ENCODE assay signal across 10 mouse cellular contexts in genomic region chr1:179548220-179548619, GRCm38 (mm10). TPM values are rescaled to one million over a fixed set of nuclear protein-coding genes. Genes with fewer than 3 reads are reported as not detected.
DNase-seq lines count a peak whose midpoint lies in the region; ATAC-seq and TF ChIP-seq lines count a peak whose summit lies in the region.
"Had no signal": no experiment of that assay in that cellular context is flagged by ENCODE, and none has a peak within 500 bp of the region (broad histone marks: within the 10 kb centered on the region; RNA-seq: fewer than 3 reads in every experiment).

No protein-coding gene starts in this region.

- H3K4me2 ChIP-seq in liver, embryonic 13.5 days = peak overlapping the region; percentile 75

- peaks cover 73% of the 10 kb centered on the region for H3K4me1 ChIP-seq in liver, embryonic 13.5 days (replicated peaks)

- no peak for ATAC-seq in liver, embryonic 13.5 days (ENCODE audit: low read depth)
- ATAC-seq: Patski had no signal

- peak overlapping the region; percentile 92 for H3K9ac ChIP-seq in liver, embryonic 13.5 days

- H3K27ac ChIP-seq in gastrocnemius, adult 2 months = peak overlapping the region; percentile 99
- peak overlapping the region; percentile 96 for H3K27ac ChIP-seq in liver, embryonic 13.5 days

- no peaks in the 10 kb centered on the region for H3K9me3 ChIP-seq in liver, embryonic 13.5 days (replicated peaks)

- intact Hi-C loops in gastrocnemius, adult 2 months (cut with DNase I) = no loop called here
- intact Hi-C loops in gastrocnemius, postnatal 14 days (cut with DNase I; ENCODE audit: low total_unique reads) = no loop called here

- DNase-seq in gastrocnemius, adult 2 months = no peak
- no peak for DNase-seq in gastrocnemius, postnatal 14 days
- DNase-seq in thymus, postnatal 4 days = peak; percentile 23
- no peak for DNase-seq in thymus, postnatal 25 days
- DNase-seq in liver, embryonic 13.5 days = no peak
- no peak for DNase-seq in layer of hippocampus, postnatal 14 days (ENCODE audit: low spot score in 2 of 2)
- no peak for DNase-seq in spleen, adult 18-20 months
- DNase-seq in urinary bladder, postnatal 14 days (ENCODE audit: low spot score) = no peak
- DNase-seq: cerebellum, adult 11 months had no signal

- no peak for TF ChIP-seq CTCF in gastrocnemius, adult 2 months (IDR thresholded peaks at IDR 0.05)

- H3K36me3 ChIP-seq in liver, embryonic 13.5 days = peaks cover 12% of the 10 kb centered on the region

- peak overlapping the region; percentile 98 for H3K4me3 ChIP-seq in gastrocnemius, adult 2 months
- H3K4me3 ChIP-seq in liver, embryonic 13.5 days (replicated peaks) = peak overlapping the region; percentile 88

- 79% methylated on average over 11 of the region's 11 CpGs for WGBS in liver, embryonic 13.5 days (ENCODE audit: insufficient replicate concordance)

- no peaks in the 10 kb centered on the region for H3K27me3 ChIP-seq in liver, embryonic 13.5 days
- H3K27me3 ChIP-seq: Patski had no signal

RNA-seq across cellular contexts. Expression of gene Cnst, which starts 2.0 kb away (rescaled TPM):
- total RNA-seq in gastrocnemius, adult 2 months (2021) = 10 to 100 TPM; 34.7 to 40.0 TPM
- 10 to 100 TPM; 23.4 to 25.9 TPM for total RNA-seq in gastrocnemius, postnatal 14 days (2021)
- 10.7 and 14.4 TPM in 2 replicates for polyA plus RNA-seq in liver, embryonic 13.5 days (2015; fragmentation: Nextera tagmentation; extraction: Ambion mirVana)
- 10 to 100 TPM; 30.9 to 32.8 TPM for total RNA-seq in layer of hippocampus, postnatal 14 days (2021)

RNA-seq across cellular contexts. Expression of gene Tfb2m, which starts 2.2 kb away (rescaled TPM):
- 10 to 100 TPM; 39.8 to 41.5 TPM for total RNA-seq in gastrocnemius, adult 2 months (2021)
- 10 to 100 TPM; 26.0 to 27.7 TPM for total RNA-seq in gastrocnemius, postnatal 14 days (2021)
- 17.3 and 21.4 TPM in 2 replicates for polyA plus RNA-seq in liver, embryonic 13.5 days (2015; fragmentation: Nextera tagmentation; extraction: Ambion mirVana)
- 10 to 100 TPM; 21.4 to 23.9 TPM for total RNA-seq in layer of hippocampus, postnatal 14 days (2021)

RNA-seq across cellular contexts. Expression of gene Smyd3, which starts 30.4 kb away (rescaled TPM):
- total RNA-seq in gastrocnemius, adult 2 months (2021) = 1 to 10 TPM; 5.1 to 5.8 TPM
- 1 to 10 TPM; 4.3 to 5.1 TPM for total RNA-seq in gastrocnemius, postnatal 14 days (2021)
- 6.6 and 7.9 TPM in 2 replicates for polyA plus RNA-seq in liver, embryonic 13.5 days (2015; fragmentation: Nextera tagmentation; extraction: Ambion mirVana)
- total RNA-seq in layer of hippocampus, postnatal 14 days (2021) = 10 to 100 TPM; 18.2 to 19.3 TPM
